Mouse (Mus musculus): ENCODE data around the gene Ssc4d. TPM values are rescaled to one million over a fixed set of nuclear protein-coding genes. Genes with fewer than 3 reads are reported as not detected.

Ssc4d gene
- total and polyA plus RNA-seq, 3 experiments, result 1.9 to 2.9 (median 2.0) TPM

GRCm38 (mm10) chr5:135931526-135931925, 42.8 kb downstream of the Ssc4d start:
- no peak overlapping the region for H3K27ac ChIP-seq (ENCODE audit: insufficient read depth, low read depth)
- dilution Hi-C loops (cut with MboI; ENCODE audit: extremely low pct_ligation_motif_present, extremely low pct_unique_long_range_greater_than_20kb, low sequenced_read_pairs), result no loop called here
- H3K4me2 ChIP-seq (ENCODE audit: insufficient read depth, low read depth, poor library complexity, severe bottlenecking), result peak overlapping the region; percentile 8; the same call in 1 of the 2 replicates
- peaks cover 5 to 63% of the 10 kb centered on the region in 2 experiments; a peak in 3 of 4 replicates for H3K4me1 ChIP-seq (ENCODE audit: control insufficient read depth in 1 of 2, insufficient read depth in 2 of 2)
- in situ Hi-C loops (cut with MboI; ENCODE audit: low pct_ligation_motif_present, low pct_unique_long_range_greater_than_20kb, low sequenced_read_pairs), result no loop called here
- peaks cover 76% of the 10 kb centered on the region for H3K79me2 ChIP-seq (replicated peaks; ENCODE audit: control insufficient read depth, extremely low read depth, insufficient read depth, poor library complexity, severe bottlenecking)
- TF ChIP-seq ZNF384 (IDR thresholded peaks at IDR 0.05; ENCODE audit: low read depth, low read length), result no peak
- no peak for TF ChIP-seq USF2 (conservative IDR thresholded peaks at IDR 0.05; ENCODE audit: low read depth, low read length)
- TF ChIP-seq KAT2A (IDR thresholded peaks at IDR 0.05; ENCODE audit: insufficient replicate concordance, low read length), result no peak
- TF ChIP-seq RCOR1 (conservative IDR thresholded peaks at IDR 0.05; ENCODE audit: low read depth, low read length), result no peak
- no peak for TF ChIP-seq CHD1 (IDR thresholded peaks at IDR 0.05; ENCODE audit: low read depth, low read length)
- TF ChIP-seq EP300 (IDR thresholded peaks at IDR 0.05; ENCODE audit: low read length), result no peak
- no peak for TF ChIP-seq E2F4 (IDR thresholded peaks at IDR 0.05; ENCODE audit: insufficient replicate concordance, low read depth, low read length)
- no peak for TF ChIP-seq CTCF (conservative IDR thresholded peaks at IDR 0.05 in 1 of 2, IDR thresholded peaks at IDR 0.05 in 1 of 2; ENCODE audit: low read depth in 2 of 2, low read length in 2 of 2)
- TF ChIP-seq ZKSCAN1 (IDR thresholded peaks at IDR 0.05; ENCODE audit: borderline replicate concordance, low read depth, low read length), result no peak
- TF ChIP-seq CHD2 (IDR thresholded peaks at IDR 0.05; ENCODE audit: low read length), result no peak
- no peak for TF ChIP-seq JUND (conservative IDR thresholded peaks at IDR 0.05; ENCODE audit: low read depth, low read length)
- TF ChIP-seq MAFK (IDR thresholded peaks at IDR 0.05; ENCODE audit: insufficient replicate concordance, low read length), result no peak
- TF ChIP-seq ELF1 (IDR thresholded peaks at IDR 0.05; ENCODE audit: low read depth, low read length), result no peak
- TF ChIP-seq IRF4 (IDR thresholded peaks at IDR 0.05; ENCODE audit: low read depth, low read length), result no peak
- H3K4me3 ChIP-seq (replicated peaks in 1 of 3; ENCODE audit: low read depth in 2 of 3, low read length in 2 of 3, poor library complexity in 1 of 3), result no peak overlapping the region
- no peaks in the 10 kb centered on the region for H3K27me3 ChIP-seq (replicated peaks)
- H3K36me3 ChIP-seq (replicated peaks in 1 of 2; ENCODE audit: control insufficient read depth in 1 of 2, insufficient read depth in 1 of 2, low read length in 1 of 2), result peaks cover 45 to 58% of the 10 kb centered on the region in 2 experiments
- H3K9ac ChIP-seq (ENCODE audit: insufficient read depth, low read depth), result no peak overlapping the region
- H3K9me3 ChIP-seq (replicated peaks; ENCODE audit: low read length), result no peaks in the 10 kb centered on the region
- no peak for DNase-seq (ENCODE audit: extremely low read depth)

DNA sequence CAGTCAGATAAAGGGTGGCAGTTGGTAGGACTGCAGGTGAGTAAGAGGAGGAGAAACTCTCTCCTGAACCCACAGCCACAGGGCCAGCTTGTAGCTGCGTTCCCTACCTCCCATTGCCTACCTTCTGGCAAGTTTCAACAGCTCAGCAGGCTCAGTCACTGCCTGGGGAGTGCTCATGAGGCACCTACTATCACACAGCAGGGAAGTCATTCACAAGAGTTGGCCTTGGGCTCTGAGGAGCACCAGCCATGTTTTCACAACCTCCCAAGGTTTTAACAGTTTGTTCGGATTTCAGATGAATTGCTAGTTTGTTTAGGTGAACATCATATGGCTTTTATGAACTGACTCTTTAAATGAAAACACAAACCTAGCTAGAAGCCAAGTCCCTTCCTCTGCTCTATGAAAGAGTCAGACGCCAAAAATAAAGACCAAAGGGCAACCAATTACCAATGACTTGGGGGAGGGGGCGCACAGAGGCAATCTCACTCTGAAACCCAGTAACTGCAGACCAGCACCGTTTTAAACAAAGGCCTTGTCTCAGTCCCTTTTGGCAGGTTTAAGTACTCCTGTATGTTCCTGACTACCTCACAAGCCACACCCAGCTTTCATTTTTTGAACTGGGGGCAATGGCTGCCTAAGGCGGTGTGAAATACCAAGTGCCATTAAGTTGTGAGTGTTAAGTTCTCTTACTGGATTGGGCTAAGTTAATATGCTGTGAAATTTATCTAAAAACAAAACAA, 44.5 kb downstream of the Ssc4d start:
- no peak for TF ChIP-seq RAD21 (IDR thresholded peaks at IDR 0.05; ENCODE audit: low read depth, low read length)
- no peak for TF ChIP-seq IRF4 (IDR thresholded peaks at IDR 0.05; ENCODE audit: low read depth, low read length)
- no peak for TF ChIP-seq RCOR1 (conservative IDR thresholded peaks at IDR 0.05; ENCODE audit: low read depth, low read length)
- TF ChIP-seq NRF1 (IDR thresholded peaks at IDR 0.05; ENCODE audit: low read depth, low read length), result no peak
- TF ChIP-seq BHLHE40 (IDR thresholded peaks at IDR 0.05; ENCODE audit: low read depth, low read length), result no peak
- no peak for TF ChIP-seq ZMIZ1 (IDR thresholded peaks at IDR 0.05; ENCODE audit: low read depth, low read length)
- no peak for TF ChIP-seq MAFK (IDR thresholded peaks at IDR 0.05; ENCODE audit: insufficient replicate concordance, low read length)
- TF ChIP-seq GABPA (IDR thresholded peaks at IDR 0.05; ENCODE audit: insufficient replicate concordance, low read depth, low read length), result no peak
- no peak for TF ChIP-seq MXI1 (IDR thresholded peaks at IDR 0.05; ENCODE audit: low read depth, low read length)
- no peak for TF ChIP-seq POLR2A (IDR thresholded peaks at IDR 0.05; ENCODE audit: low read depth, low read length)
- TF ChIP-seq EP300 (IDR thresholded peaks at IDR 0.05; ENCODE audit: low read length), result no peak
- TF ChIP-seq USF2 (conservative IDR thresholded peaks at IDR 0.05; ENCODE audit: low read depth, low read length), result no peak
- TF ChIP-seq USF1 (IDR thresholded peaks at IDR 0.05; ENCODE audit: low read depth, low read length), result no peak
- no peak for TF ChIP-seq CHD2 (IDR thresholded peaks at IDR 0.05; ENCODE audit: low read length)
- Histone ChIP-seq H3K36me3 (replicated peaks in 1 of 2; ENCODE audit: control insufficient read depth in 1 of 2, insufficient read depth in 1 of 2, low read length in 1 of 2) (peaks cover 56 to 72% of the 10 kb centered on the region in 2 experiments), H3K79me2 (replicated peaks; ENCODE audit: control insufficient read depth, extremely low read depth, insufficient read depth, poor library complexity, severe bottlenecking) (peaks cover 92% of the 10 kb centered on the region), H3K9ac (ENCODE audit: insufficient read depth, low read depth) (no peak overlapping the region), H3K4me2 (ENCODE audit: insufficient read depth, low read depth, poor library complexity, severe bottlenecking) (no peak overlapping the region), H3K4me3 (replicated peaks in 1 of 3; ENCODE audit: low read depth in 2 of 3, low read length in 2 of 3, poor library complexity in 1 of 3) (no peak overlapping the region), H3K27me3 (replicated peaks) (no peaks in the 10 kb centered on the region), H3K4me1 (ENCODE audit: control insufficient read depth in 1 of 2, insufficient read depth in 2 of 2) (peaks cover 5 to 69% of the 10 kb centered on the region in 2 experiments), H3K27ac (ENCODE audit: insufficient read depth, low read depth) (no peak overlapping the region), H3K9me3 (replicated peaks; ENCODE audit: low read length) (no peaks in the 10 kb centered on the region)
- no peak for DNase-seq (ENCODE audit: extremely low read depth)
- dilution Hi-C loops (cut with MboI; ENCODE audit: extremely low pct_ligation_motif_present, extremely low pct_unique_long_range_greater_than_20kb, low sequenced_read_pairs), result no loop called here
- in situ Hi-C loops (cut with MboI; ENCODE audit: low pct_ligation_motif_present, low pct_unique_long_range_greater_than_20kb, low sequenced_read_pairs), result no loop called here
